Mouse (Mus musculus) thymus, postnatal 4 days (tissue): ENCODE data around the gene Cpm.
A peak's percentile ranks its signal among the peaks of the same experiment; 100 is the strongest.

ENCODE experiments used
- DNase-seq: peaks from one replicate; pipeline ENCODE4 v3.0.0; 2021

The Cpm gene

DNA sequence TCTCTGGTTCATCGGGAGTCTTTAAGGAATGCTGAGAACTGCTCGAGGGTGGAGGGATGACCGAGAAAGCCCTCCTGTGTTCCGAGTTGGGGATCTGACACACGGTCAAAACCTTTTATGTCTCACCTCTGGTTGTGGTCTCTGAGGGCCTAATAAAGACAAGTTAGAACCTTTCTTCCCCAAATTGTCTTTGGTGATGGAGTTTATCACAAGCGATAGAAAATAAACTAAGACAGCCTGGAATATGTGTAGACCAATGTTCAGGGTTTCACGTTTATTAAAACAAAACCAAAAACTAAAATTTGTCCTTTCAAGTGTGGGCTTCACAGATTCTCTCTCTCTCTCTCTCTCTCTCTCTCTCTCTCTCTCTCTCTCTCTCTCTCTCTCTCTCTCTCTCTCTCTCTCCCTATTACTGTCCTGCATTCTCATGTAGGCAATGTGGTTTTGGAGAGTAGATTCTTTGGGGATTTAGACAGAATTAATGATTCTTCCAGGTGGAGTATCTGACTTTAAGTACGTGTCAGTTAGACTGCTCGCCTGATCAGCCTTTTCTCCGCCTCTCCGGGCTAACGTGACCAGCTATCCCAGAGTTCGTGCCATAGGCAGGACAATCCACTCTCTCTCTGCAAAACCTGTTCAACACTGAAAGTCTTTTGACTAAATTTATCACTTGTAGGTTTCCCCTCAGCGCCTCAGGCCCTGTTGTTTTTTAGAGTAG, 35.1 kb downstream of the Cpm start:
- no peak for DNase-seq

DNA sequence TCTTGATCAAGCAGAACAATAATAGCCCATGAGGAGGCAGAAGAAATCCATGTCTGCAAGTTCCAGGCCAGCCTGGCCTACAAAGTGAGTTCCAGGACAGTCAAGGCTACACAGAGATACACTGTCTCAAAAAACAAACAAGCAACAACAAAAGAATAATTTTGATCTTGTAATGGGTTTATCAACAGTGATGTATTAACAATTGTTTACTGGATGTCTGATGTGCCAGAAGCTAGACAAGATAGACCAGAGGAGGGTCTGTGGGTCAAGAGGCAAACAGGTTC, 35.6 kb downstream of the Cpm start:
- DNase-seq: no peak

DNA sequence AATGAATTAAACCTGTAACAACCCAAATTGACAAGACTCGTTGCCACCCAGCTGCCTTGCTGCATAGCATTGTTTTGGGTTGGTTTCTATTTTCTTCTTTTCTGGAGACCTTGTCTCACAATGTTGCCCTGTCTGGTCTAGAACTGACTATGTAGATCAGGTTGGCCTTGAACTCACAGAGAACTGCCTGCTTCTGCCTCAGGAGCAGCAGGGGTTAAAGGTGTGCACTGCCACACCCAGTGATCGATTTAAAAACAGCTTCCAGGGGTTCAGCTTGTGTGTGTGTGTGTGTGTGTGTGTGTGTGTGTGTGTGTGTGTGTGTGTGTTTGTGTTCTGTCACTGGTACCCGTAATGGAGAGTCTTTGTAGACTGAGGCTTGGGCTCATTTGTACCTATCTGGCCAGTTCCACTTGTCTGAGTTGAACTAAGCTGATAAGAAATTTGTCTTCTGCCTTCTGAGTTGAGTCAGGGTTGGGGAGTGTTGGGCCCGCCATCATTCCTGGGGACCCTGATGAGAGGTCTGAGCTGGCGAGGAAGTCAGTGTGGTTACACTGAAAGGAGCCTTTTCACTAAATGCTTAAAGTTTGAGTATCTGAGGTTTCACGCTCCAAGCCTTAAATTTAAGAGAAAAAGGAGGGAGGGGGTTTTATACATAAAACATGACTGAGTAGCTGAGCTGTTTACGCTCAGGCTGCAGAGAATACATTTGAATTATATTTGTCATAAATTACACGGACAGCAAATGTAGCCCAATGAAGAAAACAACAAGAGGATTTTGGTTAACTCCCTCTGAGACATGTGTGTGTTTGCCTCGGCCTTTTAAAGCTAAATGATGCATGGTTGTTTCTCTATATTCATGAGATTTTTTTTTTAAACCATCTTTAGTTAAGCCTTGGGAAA, 36.3 kb downstream of the Cpm start:
- no peak for DNase-seq

DNA sequence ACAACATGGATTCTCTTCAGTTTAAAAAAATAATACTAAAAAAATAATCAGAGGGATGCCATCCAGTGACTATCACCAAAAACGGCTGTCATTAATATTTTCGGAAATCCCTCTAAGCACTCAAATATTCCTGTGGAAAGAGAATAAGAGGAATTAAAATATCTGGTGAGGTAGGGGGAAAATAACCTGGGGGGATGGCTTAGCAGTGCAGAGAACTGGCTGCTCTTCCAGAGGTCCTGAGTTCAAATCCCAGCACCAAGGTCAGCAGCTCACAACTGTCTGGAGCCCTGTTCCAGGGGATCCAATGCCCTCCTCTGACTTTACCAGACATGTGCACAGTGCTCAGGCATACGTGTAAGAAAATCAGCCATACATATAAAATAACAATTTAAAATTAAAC, 37.1 kb downstream of the Cpm start:
- no peak for DNase-seq

DNA sequence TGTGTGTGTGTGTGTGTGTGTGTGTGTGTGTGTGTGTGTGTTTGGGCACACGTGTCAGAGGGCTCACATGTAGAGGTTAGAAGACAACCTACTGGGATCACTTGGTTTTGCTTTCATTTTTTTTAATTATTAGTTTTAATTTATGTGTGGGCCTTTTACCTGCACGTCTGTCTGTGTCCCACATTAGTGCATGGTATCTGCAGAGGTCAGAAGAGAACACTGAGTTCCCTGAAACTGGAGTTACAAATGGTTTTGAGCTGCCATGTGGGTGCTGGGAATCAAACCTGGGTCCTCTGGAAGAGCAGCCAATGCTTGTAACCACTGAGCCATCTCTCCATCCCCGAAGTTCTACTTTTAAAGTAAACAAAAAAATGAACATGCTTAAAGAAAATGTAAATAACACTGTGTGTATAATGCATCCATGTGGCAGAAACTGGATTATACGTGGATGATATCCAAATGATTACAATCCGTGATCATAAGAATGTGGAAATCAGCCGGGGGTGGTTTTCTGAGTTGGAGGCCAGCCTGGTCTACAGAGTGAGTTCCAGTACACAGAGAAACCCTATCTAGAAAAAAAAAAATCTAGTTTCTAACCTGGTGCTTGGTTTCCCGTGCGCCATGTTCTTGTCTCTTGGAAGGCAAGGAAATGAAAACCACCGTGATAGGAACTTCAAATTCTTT, 37.8 kb downstream of the Cpm start:
- no peak for DNase-seq

DNA sequence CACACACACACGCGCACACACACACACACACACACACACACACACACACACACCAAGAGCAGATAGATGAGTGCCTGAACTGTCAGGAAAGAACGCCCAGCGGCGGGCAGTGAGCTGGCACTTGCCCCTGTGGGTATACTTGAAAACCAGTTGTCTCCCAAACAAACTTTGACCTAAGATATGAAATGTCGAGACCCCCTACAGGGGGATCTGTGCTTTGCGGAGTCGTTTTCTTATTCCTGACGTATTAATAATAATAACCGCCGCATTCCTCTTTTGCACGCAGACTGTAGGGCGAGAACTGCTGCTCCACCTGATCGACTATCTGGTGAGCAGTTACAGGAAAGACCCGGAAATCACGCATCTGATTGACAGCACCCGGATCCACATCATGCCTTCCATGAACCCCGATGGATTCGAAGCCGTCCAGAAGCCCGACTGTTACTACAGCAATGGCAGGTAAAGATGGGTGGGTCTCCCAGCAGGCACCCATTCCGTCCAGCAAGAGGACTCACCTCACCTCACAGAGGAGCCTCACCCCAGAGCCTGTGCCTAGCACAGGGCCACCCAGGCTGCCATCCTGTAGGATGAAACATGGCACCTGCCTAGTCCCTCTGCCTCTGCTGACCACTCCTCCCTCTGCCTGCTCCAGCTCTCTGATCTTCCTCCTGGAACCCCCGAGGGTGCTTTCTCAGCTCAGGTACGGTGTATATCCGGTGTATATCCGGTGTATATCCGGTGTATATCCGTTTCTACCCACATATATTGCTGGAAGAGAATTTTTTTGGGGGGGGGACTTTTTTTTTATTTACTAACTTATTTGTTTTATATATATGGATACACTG, 38.6 kb downstream of the Cpm start:
- DNase-seq: no peak

DNA sequence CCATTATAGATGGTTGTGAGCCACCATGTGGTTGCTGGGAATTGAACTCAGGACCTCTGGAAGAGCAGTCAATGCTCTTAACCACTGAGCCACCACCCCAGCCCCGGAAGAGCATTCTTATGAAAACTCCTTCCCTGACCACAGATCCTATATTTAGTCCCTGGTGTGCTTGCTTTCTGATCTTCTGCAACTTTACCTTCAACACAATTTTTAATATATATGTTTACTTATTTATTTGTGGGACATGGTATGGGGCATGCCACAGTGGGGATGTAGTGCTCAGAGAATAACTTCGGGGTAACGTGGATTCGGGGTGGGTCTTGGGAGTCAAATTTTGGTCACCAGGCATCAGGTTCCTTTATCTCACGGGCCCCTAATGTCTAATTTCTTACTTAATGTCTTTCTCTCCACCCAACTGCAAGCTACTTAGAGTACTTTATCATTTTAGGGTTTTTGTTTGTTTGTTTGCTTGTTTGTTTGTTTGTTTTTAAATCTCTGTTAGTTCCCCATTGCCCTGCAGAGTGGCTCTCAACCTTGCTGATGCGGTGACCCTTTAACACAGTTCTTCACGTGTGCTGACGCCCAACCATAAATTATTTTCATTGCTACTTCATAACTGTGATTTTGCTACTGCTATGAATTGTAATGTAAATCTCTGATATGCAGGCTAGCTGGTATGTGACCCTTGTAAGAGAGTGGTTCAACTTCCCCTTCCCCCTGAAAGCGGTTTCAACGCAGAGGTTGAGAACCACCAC, 39.4 kb downstream of the Cpm start:
- DNase-seq: no peak

DNA sequence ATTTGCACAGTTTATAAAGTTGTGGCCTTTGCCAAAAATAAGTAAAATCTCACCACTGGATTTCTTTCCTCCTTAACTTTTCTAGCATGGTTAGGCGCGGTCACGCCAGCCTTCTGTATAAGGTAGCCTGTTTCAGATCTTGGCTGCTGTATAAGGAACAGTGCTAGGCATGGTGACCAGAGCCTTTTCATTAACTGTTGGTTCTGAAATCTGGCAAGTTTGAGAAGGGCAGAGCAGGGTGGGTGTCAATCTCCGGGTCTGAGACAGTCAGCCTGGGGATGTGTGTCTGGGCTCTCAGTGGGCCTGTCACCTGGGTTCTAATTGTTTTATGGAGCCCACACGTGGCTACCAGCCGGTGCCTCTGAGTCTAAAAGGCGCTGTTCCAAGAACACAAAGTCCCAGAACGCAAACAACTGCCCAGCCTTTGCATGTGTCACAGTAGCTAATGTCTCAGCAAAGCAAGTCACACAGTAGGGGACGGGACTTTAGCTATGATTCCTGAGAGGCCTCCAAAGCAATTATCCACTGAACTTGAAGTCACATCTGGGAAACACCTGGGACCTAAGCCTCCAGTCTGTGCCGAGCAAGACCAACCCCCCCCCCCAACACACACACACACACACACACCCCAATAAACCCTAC, 40.3 kb downstream of the Cpm start:
- DNase-seq: no peak

DNA sequence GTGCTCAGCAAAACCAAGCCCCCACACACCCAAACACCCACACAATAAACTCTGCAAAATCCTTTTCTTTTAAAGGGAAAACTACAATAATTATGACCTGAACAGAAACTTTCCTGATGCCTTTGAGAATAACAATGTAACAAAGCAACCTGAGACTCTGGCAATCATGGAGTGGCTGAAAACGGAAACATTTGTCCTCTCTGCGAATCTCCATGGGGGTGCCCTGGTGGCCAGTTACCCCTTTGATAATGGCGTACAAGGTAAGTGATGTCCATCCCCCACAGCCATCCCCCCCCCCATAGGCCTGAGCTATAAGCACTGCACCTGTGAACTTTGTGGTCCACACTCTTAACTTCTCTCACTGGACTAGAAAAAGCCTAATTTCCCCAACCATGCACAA, 40.8 kb downstream of the Cpm start:
- DNase-seq: no peak

DNA sequence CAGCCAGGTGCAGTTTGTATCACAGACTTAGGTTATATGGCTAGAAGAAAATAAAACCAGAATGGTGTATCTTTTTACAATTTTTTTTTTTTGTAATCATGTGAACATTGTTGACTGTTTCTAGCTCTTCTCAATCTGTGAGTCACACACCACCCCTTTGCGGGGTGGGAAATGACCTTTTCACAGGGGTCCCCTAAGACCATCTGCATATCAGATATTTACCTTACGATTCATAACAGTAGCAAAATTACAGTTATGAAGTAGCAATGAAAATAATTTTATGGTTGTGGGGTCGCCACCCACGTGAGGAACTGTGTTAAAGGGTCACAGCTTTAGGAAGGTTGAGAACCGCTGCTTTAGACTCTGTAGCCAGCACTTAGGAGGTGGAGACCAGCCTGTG, 41.5 kb downstream of the Cpm start:
- DNase-seq: no peak

DNA sequence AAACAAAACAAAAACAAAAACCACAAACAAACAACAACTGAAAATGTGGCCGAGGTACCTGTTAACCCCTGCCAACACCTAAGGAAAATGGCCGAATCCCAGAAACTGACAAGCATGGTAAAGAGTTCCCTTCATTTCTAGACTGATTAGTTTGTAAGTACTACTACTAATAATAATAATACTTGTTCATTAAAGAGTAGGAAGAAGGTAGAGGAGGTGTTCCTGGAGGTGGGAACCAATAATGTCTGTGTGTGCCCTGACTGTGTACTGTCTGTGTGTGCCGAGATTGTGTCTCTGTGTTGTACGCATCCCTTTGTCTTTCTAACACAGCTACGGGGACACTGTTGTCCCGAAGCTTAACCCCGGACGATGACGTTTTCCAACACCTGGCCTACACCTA, 42.0 kb downstream of the Cpm start:
- DNase-seq: no peak

DNA sequence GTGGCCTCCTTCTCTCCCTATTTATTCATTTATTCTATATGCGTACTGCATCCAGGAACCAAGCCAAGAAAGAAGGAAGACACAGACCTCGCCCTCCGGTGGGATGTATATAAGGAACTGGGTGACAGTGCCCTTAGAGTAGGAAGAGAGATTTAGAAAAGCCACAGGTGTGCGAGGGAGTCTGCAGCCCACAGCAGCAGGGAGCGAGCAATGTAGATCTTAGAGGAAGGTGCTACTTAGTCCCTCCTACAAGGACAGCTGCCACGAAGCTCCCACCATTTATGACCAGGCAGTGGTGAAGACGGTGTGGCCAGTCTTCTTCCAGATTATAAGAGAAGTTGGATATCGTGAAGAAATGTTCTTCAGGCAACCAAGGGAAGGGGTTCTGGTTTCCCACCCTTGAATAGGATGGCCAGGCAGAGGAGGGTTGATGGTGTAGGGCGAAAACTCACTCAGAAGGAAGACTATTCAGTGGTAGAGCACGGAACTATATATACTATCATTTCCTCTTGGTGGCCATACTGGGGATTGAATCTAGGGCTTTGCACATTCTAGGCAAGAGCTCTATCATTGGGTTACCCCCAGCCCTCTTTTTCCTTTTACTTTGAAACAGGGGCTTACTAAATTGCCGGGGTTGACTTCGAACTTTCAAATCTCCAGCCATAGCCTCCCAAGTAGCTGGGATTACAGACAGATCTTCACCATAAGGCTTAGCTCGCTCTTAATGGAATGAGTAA, 42.8 kb downstream of the Cpm start:
- DNase-seq: no peak

DNA sequence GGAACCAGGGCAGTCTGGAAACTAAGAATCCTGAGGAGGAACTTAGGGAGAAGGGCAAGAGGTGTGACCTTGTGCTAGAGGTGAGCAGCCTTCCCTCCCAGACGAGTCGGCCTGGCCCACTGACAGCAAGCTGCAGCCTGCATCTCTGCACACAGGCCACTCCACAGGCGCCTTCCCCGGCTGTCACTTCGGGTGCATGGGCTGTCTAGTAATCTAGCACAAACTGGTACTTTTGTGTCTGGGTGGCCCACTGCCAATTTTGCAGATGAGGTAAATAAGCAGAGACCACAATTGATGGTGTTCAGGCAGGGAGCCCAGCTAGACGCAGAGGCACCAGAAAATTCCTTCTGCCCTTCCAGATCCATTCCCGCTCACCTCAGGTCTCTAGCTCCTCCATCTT, 43.4 kb downstream of the Cpm start:
- no peak for DNase-seq

DNA sequence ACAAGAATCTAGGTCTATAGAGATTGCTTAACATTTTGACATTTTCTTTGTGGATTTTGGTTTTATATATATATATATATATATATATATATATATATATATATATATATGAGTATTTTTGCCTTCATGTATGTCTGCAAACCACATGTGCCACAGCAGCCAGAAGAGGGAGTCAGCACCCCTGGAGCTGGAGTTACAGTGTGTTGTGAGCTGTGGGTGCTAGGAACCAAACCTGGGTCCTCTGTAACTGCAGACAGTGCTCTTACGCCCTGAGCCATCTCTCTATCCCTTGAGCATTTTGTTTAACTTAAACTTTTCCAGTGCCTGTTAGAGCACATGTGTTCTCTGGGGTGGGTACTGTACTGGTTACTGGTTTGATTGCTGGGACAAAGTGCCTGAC, 44.6 kb downstream of the Cpm start:
- DNase-seq: no peak

DNA sequence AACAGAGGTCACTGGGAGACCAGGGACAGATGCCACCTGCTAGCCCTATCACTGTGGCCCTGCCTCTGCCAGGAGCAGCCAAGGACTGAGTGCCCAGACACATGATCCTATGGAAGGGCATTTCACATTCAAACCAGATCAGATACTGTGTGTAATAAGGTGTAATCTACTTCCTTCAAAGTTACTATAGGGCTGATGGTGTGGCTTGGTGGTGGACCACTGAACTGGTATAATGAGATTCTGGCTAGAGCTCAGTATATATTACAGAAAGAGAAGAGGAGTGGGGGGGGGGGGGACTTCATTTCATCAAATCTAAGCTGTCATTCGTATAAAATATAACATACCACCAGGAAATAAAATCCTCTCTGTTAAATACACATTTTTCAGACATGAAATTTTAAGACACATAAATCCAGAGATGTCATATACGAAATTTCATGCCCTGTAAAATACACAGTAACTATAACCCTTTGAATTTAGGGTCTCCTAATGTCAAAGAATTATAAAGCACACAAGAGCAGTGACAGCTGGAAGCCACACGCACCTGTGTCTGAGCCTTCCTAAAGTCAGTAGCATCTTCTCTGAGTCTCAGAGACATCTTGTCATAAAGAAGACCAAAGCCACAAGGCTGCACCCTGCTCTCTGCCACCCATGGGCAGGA, 45.2 kb downstream of the Cpm start:
- DNase-seq: no peak

DNA sequence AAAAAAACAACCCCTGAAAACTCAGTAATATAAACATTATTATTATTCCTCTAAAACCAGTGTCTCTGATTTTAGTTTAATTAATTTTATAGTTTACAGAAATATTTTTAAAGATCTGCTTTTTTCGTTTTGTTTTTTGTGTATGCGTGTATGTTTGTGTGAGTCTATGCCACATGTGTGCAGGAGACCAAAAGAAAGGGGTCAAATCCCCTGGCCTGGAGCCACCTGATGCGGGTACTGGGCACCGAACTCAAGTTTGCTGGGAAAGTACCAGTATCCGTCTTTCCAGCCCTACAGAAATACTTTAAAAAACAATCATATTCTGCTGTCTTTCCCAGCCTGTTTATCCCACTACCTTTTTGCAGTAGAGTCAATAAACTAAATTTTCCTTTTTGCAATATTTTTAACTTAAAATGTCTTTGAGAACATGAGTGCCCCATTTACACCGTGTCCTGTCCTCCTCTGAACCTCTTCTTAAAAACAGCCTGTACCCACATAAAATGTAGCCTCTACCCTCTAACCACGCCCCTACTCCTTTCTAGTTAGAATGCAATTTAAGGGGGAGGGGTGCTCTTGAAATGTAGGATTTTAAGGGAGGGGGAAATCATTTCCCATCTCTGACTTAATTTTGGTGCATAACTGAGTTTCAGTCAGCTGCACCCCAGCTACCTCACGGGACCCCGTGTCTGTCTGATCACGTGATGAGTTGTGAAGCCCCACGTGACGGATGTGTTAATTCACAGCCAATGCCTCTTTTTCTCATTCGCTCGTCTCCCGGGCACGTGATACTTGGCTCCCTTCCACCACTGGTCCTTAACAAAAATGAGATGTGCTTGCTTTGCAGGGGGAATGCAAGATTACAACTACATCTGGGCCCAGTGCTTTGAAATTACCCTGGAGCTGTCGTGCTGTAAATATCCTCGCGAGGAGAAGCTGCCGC, 46.1 kb downstream of the Cpm start:
- peak; percentile 80 for DNase-seq

DNA sequence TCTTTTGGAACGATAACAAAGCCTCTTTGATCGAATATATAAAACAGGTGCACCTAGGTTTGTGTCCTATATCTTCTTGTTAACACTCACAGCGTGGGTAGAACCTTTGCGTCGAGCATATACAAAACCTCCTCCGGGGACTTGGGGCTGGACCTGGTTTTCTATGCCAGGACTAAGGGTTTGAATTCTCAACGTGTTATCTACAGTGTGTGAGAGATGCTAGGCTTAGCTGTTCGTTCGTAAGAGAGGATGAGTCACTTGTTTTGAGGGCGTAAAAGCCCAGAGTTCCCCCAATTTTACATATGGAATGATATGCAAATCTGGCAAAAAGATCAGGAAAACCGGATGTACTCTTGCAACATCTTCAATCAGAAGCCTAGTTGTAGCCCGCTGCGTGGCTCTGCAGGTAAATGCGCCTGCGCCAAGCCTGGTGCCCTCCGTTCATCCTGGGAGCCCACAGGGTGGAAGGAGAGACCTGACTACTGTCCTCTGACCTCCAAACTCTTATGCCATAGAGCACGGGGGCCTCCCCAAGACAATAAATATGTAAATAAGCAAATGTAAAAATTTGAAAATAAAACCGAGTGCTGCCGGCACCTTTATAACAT, 46.8 kb downstream of the Cpm start:
- DNase-seq: peak; percentile 58

DNA sequence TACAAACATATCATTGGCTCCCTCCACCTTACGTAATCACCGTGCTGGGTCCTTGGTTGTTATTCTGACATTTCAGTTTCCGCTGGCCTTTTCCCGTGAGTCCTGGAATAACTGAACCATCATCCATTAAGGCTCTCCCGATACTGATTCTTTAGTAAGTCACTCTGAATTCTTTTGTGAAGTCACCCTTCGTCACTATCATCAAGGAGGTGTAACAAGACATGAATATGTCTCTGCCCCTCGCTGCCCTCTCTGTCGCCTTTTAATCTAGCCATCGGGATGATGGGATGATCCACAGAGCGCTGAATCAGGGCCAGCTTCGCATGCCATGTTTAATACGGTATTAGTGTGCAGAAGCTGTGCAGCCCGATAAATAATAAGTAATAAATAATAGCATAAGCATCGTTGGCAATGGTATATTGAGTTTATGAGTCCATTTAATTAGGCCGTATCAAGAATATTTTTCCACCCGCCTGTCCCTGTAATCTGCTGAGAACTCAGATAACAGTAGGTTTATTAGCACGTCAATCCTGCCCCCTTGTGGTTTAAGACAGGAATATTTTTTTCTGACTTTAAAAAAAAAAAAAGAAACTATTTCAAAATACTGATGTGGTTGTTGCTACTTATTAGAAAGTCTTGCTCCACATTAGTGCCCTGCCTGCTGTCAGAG, 47.5 kb downstream of the Cpm start:
- no peak for DNase-seq
